Mouse (Mus musculus) lung, postnatal 0 days (tissue): ENCODE measurements around the gene Hectd2.

Experiments
- CTCF ChIP-seq: IDR thresholded peaks from 2 replicates; pipeline ENCODE4 v1.5.1; 2016; ENCODE audit warnings: antibody characterized with exemption, mild to moderate bottlenecking
- EP300 ChIP-seq: IDR thresholded peaks from 2 replicates; pipeline ENCODE4 v1.6.1; 2016; ENCODE audit warnings: antibody characterized with exemption, mild to moderate bottlenecking, control low read depth

- TF ChIP-seq CTCF = no peak
- TF ChIP-seq EP300 = no peak
These were observed 4.9 kb downstream of the Hectd2 start for GRCm38 (mm10) chr19:36559331-36559730.
